Mouse (Mus musculus) spleen, postnatal 4 days (tissue): Measurements from ENCODE around the gene Gm5431.
A peak's percentile ranks its signal among the peaks of the same experiment; 100 is the strongest.
"Not testable (repeated sequence)": the region's sequence is repeated elsewhere in the genome, so short reads cannot be mapped to it uniquely, and the experiment has no call there.

Experiments used
- DNase-seq, 2 experiments: peaks; one replicate each; pipeline ENCODE4 v3.0.0; 2022; ENCODE audit warnings: low spot score in 2 of 2

Gene Gm5431

DNA sequence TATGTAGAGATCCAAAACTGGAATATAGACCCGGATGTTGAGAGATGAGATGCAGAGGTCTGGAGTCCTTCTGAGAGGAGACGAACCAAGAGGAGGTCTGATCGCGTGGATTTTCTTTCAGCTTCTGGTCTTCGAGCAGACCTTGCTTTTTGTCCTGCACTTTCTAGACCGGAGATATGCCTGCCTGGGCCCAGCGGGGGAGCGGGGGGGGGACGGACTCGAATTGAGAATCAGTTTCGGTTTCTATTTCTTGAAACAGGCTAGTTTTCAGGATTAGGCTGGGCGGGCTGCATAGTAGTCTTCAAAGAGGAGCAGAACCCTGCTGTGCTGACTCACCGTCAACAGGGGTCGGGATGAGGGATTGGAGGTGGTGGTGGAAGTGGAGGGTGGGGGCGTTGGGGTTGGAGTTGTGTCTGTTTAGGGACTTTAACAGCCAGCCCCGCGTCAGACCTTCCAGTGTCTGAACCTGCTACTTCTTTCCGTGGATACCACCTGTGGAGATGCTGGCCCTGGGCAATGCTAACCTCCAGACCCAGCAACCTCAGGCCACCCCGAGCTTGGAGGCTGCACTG lies 30.7 kb downstream of the Gm5431 start, which contains the start of gene Irgm1:
Gene Irgm1 (minus strand): TSS at position 483 of the 572 bp plus-strand sequence.
- DNase-seq: peak; percentile 74 to 85

- DNase-seq: peak in 1 of 2 experiments; percentile 61
These were observed 31.2 kb downstream of the Gm5431 start for GRCm38 (mm10) chr11:48870781-48871180.

GRCm38 (mm10) chr11:48869380-48870110 lies 32.5 kb downstream of the Gm5431 start:
- DNase-seq: peak in 1 of 2 experiments; percentile 64

DNA sequence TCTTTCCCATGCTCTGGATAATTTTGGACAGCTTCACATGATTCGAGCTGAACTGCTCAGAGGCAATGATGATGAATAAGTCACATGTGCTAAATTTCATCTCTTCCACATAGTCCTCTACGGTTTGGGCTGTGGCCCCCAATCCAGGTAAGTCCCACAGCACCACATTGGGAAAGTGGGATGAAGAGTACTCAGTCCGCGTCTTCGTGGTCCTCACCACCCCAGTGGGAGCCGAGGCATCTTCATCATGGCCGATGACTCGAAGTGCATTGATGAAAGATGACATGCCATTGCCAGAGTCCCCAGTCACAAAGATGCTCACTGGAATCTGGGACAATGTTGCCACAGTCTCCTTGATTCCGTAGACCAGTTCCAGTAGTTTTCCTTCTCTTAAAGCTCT lies 35.5 kb downstream of the Gm5431 start:
- DNase-seq: no peak

- no peak for DNase-seq
These were observed 38.2 kb downstream of the Gm5431 start for GRCm38 (mm10) chr11:48863808-48864207.

DNA sequence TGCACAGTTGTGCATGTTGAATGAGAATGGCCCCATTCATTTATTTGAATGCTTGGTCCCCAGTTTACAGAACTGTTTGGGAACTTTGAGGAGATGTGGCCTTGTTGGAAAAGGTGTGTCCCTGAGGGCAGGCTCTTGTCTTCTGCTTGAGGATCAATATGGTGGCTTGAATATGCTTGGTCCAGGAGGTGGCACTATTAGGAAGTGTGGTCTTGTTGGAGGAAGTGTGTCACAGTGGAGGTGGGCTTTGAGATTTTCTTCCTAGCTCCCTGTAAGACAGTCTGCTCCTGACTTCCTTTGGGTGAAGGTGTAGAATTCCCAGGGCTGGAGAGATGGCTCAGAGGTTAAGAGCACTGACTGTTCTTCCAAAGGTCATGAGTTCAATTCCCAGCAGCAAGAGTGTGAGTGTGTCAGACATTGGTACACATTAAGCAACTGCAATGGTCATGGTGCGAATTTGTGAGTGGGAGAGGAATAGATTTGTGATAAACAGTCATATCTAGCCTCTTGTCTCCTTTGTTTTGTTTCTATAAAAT lies 39.2 kb downstream of the Gm5431 start:
- DNase-seq: no peak

DNA sequence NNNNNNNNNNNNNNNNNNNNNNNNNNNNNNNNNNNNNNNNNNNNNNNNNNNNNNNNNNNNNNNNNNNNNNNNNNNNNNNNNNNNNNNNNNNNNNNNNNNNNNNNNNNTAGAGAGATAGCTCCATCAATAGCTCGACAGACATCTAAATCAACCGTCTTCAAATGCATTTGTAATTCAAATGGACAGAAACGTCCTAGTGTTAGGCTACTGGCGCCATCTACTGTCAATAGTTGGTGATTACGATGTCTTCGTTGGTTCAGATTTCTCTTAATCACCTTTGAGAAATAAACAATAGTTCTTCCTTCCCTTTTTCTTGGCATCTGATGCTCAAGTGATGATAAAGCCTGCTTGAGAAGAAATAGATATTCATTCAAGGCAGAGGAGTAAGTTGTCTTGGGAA lies 43.0 kb downstream of the Gm5431 start:
- DNase-seq: peak; percentile 58 to 74

DNA sequence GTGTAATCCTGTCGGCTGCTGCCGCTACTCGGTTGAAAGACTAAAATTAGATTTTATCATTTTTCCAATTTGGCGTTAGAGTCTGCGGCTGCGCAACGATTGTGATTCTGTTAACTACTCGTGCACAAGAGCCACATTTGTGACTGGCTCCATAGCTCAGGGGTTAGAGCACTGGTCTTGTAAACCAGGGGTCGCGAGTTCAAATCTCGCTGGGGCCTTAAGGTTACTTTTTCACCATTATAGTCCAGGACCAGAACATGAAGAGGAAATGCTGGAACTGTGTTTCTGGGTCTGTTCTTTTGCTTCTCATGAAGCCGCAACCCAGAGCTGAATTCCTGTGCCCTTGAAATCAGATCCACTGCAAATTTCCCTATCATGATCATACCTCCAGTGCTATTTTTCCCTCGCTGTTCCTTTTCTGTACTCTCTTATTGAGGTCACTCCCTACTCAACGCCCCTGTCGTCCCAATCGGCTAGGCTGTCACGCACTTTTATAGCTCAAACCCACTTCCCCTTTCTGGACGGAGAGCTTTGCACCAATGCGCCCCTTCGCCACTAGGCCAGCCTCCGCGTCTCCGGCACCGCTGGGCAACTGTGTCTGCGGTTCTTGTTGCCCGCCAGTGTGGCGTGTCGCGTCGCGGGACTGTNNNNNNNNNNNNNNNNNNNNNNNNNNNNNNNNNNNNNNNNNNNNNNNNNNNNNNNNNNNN lies 48.4 kb downstream of the Gm5431 start:
- DNase-seq: peak; percentile 82 to 91

- DNase-seq: peak in 1 of 2 experiments; percentile 53
These were observed 49.2 kb downstream of the Gm5431 start for GRCm38 (mm10) chr11:48852624-48853473.

- peak in 1 of 2 experiments; percentile 37 for DNase-seq
These were observed 49.8 kb downstream of the Gm5431 start for GRCm38 (mm10) chr11:48852190-48852589.

- no peak for DNase-seq
These were observed 50.6 kb downstream of the Gm5431 start for GRCm38 (mm10) chr11:48851270-48851995.

GRCm38 (mm10) chr11:48850240-48850639 lies 51.8 kb downstream of the Gm5431 start:
- DNase-seq: no peak

GRCm38 (mm10) chr11:48846881-48847280 lies 55.1 kb downstream of the Gm5431 start:
- DNase-seq: no peak

GRCm38 (mm10) chr11:48846362-48846761 lies 55.7 kb downstream of the Gm5431 start:
- DNase-seq: not testable (repeated sequence)

DNA sequence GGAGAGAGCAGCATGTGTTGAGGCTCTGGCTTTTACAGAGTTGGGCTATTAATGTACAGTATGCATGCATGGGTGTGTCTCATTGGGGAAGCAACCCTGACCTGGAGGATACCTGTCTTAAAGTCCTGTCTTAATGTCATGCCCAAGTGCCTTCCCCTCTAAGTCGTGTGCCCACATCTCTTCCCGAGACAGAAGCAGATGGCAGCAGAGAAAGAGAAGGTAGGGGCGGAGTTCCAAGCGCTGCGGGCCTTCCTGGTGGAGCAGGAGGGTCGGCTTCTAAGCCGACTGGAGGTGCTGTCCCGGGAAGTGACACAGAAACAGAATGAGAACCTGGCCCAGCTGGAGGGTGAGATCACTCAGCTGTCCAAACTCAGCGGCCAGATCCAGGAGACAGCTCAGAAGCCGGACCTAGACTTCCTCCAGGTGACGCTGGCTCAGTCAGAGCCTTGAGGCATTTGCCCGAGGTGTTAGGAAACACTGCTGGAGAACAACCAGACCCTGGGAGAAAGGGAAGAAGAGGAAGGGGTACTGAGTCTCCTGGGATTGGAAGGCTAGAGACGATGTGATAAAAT lies 56.7 kb downstream of the Gm5431 start:
- DNase-seq: no peak

GRCm38 (mm10) chr11:48844309-48844708 lies 57.7 kb downstream of the Gm5431 start:
- DNase-seq: no peak

DNA sequence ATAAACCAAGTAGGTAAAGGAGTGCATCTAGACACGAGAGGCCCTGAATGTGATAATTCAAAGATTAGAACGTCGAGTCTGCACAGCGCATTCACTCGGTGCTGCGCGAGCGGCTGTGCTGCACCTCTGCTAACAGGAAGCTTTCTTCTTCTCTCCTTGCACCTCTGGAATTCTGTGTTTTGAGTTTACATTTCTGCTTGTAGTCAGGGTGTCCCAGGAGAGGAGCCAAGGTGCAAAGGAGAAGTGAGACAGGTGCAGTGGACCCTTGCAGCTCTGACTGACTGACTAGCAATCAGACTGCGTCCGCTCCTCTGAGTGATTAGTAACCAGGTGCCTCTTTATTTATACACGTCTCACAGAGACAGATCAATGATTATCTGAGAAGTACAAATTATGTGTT lies 58.8 kb downstream of the Gm5431 start:
- DNase-seq: no peak

DNA sequence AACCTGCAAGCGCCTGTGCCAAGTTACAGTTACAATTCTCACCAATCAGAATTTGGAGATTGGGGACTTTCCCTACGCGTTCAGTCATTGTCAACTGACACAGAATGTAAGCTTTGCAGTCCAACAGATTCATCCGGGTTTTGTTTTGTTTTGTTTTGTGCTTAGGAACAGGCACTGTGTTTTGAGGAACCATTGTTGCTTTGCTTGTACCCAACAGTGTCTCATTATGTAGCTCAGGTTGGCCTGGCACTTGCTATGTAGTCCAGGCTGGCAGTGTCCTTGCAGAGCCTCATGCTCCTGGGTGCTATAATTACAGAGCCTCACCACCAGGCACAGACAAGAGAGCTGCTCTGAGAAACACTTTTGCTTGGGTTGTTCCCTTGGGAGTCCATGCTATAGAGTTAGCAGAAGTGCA lies 59.6 kb downstream of the Gm5431 start:
- DNase-seq: no peak

DNA sequence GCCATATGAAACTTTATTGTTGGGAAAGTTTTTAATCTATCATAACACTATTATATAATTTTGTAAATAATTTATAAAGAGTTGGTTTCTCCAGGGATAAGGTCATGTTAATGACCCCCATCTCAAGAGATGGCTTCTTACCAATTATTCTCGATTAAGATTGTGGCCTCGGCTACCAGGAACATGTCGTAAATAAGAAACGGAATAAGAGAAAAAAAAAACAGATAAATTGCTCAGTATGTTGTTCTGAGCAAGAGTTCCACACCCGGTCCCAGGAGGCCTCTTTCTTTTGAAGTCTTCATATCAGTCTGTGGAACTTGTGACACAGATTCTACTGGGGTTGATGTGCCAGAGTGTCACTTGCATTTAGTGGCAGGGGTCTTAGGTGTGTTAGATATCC lies 60.8 kb downstream of the Gm5431 start:
- no peak for DNase-seq

- DNase-seq: no peak
These were observed 61.2 kb downstream of the Gm5431 start for GRCm38 (mm10) chr11:48840805-48841204.
